Mouse (Mus musculus) B cell, adult 2 months (primary cell): Measurements from ENCODE around the gene Ubl3.

Experiments
- DNase-seq, 2 experiments: peaks; one replicate each; pipeline ENCODE4 v3.0.0; 2022

Gene Ubl3

GRCm38 (mm10) chr5:148562235-148562634 is 9.6 kb upstream of the Ubl3 start:
- DNase-seq: no peak

DNA sequence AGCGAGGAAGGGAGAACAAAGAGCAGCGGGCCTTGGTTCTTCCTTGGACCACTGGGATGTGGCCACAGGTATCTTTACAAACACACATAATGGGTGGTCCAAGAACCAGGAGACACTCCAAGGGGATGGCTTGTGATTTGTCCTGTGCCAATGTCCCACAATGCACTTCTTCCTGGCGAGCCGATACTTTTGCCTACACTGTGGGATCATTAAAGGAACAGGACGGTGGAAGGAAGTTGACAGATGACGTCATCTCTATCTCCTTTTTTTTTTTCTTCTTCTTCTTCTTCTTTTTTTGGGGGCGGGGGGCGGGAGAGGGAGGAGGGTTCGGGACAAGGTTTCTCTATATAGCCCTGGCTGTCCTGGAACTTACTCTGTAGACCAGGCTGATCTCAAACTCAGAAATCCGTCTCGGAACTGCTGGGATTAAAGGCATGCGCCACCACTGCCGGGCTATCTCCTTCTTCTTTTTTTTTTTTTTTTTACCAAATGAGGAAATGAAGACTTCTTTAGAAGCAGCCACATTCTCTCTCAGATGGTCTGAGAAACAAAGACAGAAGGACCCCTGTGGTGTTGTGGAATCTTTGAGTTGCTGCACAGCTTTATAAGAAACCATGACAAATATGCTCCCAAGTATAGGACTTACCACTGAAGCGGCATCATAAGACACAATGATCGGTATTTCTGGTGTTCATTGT is 6.8 kb upstream of the Ubl3 start:
- no peak for DNase-seq

DNA sequence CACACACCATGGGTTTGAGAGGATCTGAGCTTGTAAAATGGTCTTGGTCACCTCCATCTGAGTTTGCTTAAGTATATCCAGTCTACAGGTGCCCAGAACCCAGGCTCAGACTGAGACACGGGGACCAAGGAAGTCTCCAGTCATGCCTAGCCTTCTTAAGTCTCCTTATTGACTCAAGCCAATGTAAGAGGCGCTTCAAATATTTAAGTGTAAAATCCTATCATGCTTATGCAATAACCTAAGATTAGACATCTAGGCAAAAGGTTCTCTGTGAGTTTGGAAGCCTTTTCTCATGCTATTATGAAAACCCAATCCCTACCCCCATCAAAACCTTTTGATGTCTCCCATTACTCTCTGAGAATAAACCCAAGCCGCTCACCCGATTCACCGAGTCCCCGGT is 5.9 kb upstream of the Ubl3 start:
- no peak for DNase-seq

DNA sequence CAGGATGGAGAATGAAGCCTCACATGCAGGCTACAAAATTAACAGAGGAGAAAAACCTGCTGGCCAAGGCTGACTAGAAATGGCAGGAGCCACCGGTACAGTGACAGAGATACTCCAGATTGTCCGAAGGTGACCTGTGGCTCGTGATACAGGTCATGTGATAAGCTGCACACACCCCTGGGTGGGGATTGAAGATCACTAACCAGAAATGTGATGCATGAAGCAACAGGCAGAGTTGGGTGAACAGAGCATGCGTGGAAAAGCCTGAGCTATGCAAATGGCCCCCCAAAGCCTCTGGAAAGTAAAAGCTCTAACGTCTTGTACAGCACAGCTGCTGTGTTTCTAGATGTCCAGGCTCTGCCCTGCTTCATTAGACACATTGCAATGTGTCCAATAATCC is 3.9 kb upstream of the Ubl3 start:
- DNase-seq: peak; percentile 52

- no peak for DNase-seq
Observed at GRCm38 (mm10) chr5:148555156-148555555, 2.6 kb upstream of the Ubl3 start.

- DNase-seq: peak; percentile 55 to 59
Observed at GRCm38 (mm10) chr5:148554701-148555100, 2.1 kb upstream of the Ubl3 start.

DNA sequence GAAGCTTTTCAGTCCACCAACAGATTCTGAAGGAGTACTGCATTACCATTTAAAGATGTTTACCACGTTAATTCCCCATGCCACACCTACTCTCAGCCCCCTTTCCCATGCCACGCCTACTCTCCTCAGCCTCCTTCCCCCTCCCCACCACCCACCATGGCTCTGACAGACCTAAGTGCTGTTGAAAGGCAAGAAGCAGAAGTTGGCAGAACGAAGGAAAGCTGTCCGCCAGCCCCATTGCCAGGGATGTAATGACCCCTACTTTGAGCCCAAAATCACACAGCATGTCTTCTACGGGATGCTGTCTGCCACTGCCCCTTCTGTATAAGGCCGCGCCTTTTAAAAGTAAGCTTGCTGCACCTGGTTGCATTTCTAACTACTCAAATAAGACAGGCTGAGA is 1.7 kb upstream of the Ubl3 start:
- no peak for DNase-seq

GRCm38 (mm10) chr5:148553723-148554122 is 1.1 kb upstream of the Ubl3 start:
- DNase-seq: no peak

DNA sequence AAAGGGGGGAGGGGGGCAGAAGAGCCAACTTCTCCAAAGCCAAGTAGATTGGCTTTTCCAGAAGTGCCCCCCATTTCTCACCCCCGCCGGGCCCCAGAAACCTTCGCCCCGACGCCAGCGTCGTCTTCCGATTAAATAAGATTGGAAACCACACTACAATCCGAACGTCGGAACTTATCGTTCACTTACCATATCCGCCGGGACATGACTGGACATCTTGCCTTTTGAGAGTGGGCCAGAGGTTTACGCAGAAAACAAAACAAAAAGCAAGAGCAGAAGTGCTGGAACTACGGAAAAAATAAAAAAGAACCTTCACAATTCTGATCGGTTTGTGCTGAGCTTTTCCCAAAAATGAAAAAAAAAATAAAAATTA is 839 bp downstream of the Ubl3 start:
- peak; percentile 47 to 49 for DNase-seq

GRCm38 (mm10) chr5:148550821-148551763 is 1.5 kb downstream of the Ubl3 start:
- DNase-seq: peak; percentile 46 to 51

DNA sequence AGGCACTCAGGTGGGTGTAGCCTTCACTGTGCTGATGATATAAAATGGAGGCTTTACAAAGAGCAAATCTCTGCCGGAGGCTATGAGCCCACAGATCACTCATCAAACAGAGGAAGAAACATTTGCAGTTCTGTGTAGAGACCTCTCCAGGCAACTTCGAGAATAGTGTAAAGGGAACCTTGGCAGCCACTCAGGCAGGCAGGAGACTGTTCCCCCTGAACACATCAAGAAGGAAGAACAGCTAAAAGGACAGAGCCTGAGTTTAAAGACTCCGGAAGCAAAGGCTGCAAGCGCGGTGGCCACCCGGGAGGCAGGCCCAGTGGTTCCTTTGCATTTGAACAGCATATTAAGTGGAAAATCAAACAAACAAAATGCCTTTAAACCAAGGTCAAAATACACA is 2.2 kb downstream of the Ubl3 start:
- DNase-seq: peak; percentile 46 to 47

DNA sequence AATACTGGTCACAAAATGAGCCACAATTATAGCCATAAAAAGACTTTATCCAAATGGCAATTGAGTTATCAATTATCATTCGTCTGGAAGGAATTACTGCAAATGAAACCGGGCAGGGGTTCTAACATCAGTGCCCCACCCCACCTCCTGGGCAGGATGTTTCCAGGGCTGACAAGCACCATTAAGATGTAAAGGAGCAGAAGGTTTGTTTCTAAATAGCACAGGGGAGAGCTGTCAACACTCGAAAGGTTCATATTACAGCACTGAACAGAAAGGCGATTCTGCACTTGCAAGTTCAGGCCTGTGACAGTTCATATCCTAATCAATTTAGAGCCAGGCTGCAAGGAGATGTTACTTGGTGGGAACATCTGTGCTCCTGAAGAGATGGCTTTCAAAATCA is 3.3 kb downstream of the Ubl3 start:
- DNase-seq: no peak

- DNase-seq: no peak
Observed at GRCm38 (mm10) chr5:148548568-148548967, 4.0 kb downstream of the Ubl3 start.

DNA sequence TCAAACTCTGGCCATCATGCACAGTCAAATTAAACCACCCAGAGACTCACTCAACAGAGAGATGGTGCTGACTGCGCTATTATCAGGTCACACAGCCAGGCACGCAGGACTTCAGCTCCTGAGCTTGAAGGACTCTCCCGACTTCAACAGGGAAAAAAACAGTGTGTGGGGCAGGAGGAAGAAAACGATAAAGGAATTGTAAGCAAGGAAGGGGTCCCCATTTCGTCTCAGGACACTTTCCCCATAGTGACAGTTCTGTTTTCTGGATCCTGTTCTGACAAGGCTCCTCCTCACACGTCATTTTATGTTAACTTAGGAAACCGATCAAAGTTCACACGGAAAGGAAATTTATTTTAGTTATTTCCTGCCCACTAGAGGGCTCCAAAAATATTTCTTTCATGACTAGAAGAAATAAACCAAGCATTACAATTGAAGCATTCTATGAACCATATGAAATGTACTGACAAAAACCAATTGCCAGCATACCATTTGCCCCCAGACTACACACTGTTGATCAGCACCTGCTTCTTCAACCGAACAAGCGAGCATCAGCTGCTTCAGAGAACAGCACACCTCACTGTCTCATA is 4.6 kb downstream of the Ubl3 start:
- DNase-seq: peak in 1 of 2 experiments; percentile 21

DNA sequence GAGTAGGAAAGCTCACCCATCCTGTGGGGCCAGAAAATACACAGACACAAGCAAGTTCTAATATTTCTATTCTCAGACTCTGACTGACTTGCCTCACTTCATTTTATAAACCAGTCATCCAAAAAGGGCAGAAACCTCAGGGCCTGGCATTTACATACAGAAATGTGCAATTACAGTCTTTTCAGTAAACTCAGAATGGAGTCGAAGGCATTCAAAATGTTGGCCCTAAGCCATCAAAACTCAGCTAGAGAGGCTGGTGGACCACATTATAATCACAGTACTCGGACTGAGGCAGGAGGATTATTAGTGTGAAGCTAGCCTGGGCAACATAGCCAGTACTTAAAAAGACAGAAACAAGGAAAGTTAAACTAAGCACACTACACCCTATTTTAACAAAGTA is 5.6 kb downstream of the Ubl3 start:
- DNase-seq: no peak

DNA sequence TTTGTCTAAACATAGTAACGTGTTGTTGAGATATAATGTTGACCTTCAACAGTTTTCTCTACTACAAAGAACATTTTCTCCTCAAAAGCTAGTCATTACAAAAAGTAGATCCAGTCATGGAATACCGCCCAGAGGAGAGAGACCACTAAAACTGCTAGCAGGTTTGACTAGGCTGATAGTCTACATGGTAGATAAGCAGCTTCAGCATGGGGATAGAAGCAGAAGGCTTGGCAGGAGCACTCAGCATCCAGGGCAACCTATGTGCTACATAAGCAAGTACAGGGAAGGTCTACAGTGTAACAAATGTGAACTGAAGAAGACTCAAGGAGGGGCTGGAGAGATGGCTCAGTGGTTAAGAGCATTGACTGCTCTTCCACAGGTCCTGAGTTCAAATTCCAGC is 7.9 kb downstream of the Ubl3 start:
- no peak for DNase-seq

DNA sequence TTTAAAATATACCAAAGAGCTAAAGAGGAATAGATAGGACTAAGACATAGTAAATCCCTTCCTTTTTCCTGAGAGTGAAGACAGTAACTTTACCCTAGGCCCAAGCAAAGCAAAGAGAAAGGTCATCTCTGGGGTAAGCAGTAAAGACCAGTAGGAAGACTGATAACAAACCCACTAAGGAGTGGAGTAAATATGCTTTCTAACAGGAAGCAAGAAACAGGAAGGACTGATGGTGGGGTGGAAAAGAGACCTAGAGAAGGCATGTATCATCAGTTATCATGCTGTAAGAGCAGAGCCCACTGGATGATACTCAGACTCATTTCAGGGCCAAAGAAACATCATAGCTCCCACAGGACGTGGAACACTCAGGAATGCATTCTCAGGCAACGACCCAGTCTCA is 10.4 kb downstream of the Ubl3 start:
- DNase-seq: no peak

DNA sequence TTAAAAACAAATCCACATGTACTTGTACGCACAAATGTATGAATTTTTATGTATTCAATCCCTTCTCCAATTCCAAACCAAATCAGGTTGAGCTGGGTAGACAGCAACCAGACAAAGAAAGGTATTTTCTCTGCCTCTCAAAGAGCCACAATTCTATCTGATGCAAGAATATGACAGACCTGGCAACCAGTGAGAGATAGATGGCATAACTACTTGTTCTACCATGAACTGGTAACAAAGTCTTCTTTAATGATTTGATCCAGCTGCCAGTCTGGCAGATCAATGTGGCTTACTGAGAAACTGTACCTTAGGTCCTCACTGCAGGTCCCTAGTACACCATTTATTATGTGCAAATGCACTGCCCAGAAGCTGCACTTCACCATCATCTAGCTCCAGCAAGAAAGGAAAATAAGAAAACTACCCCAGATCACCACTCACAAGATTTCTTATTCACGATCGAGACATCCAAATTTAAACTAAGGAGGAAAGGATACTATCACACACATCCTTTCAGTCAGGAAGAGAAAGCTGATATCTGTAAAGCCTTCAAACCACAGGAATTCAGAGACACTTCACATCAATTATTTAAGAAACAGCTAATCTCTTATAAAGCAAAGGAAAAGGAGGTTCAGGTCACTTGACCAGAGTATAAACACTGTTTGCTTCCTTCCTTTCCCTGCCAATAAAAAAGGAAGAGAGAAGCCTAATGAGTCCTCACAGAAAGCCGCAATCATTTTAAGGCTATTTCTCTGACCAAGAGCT is 16.7 kb downstream of the Ubl3 start:
- no peak for DNase-seq

DNA sequence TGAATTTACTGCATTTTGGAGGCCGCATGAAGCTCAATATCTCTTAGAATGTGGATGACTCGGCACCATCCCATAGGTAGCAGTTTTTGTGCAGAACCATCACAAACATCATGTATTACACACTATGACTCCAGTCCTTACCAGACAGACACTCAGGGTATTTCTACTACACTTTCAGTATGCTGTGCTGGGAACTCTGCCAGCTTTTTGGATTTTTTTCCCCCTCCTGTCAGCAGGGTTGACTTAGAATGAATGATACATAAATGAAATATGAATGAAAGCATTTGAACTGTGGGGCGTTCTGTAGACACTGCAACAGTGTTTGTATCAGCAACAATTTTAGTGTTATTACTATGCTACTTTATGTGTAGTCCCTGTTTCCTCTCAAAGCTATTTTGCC is 17.9 kb downstream of the Ubl3 start:
- DNase-seq: no peak

GRCm38 (mm10) chr5:148533924-148534323 is 18.7 kb downstream of the Ubl3 start:
- no peak for DNase-seq

- no peak for DNase-seq
Observed at GRCm38 (mm10) chr5:148532201-148532600, 20.4 kb downstream of the Ubl3 start.

- no peak for DNase-seq
Observed at GRCm38 (mm10) chr5:148527632-148528031, 25.0 kb downstream of the Ubl3 start.

DNA sequence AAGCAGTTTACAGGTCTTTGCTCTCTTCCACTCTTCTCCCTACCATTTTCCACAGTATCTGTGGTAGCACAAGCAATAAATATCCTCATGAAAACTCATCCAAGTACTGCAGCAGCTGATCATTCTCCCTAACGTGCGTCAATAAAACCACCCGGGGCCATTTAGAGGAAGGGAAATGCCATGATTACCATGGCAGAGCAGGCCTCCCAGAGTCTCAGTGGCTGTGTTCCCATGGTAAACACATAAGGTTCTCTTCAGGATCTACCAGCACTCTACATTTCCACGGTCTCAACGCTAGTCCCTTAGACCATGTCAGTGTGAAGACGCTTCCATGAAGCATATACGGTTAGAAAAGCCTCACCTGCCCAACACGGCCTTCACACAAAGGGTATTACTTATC is 26.0 kb downstream of the Ubl3 start:
- DNase-seq: no peak
